Mouse (Mus musculus) A20 (cell line): ENCODE data around the gene Epop.
A peak's percentile ranks its signal among the peaks of the same experiment; 100 is the strongest.

Experiments
- DNase-seq: peaks from one replicate; pipeline ENCODE4 v3.0.0-alpha.2; 2011; ENCODE audit warnings: low read depth, low spot score

Gene Epop

GRCm38 (mm10) chr11:97629576-97629975 lies at the start of gene Epop:
Gene Epop (minus strand): TSS chr11:97629702.
- DNase-seq, result peak; percentile 93

GRCm38 (mm10) chr11:97678301-97678700 lies 48.8 kb upstream of the Epop start:
- no peak for DNase-seq

GRCm38 (mm10) chr11:97677842-97678241 lies 48.3 kb upstream of the Epop start:
- DNase-seq, result no peak

GRCm38 (mm10) chr11:97677381-97677780 lies 47.9 kb upstream of the Epop start:
- DNase-seq, result no peak

GRCm38 (mm10) chr11:97676050-97676754 lies 46.7 kb upstream of the Epop start:
- no peak for DNase-seq

- no peak for DNase-seq
These were observed 43.6 kb upstream of the Epop start for GRCm38 (mm10) chr11:97673148-97673547.

GRCm38 (mm10) chr11:97671177-97671527 lies 41.6 kb upstream of the Epop start:
- DNase-seq, result no peak

GRCm38 (mm10) chr11:97670234-97671176 lies 41.0 kb upstream of the Epop start:
- DNase-seq, result no peak

- DNase-seq, result no peak
These were observed 40.3 kb upstream of the Epop start for GRCm38 (mm10) chr11:97669829-97670228.

- no peak for DNase-seq
These were observed 39.8 kb upstream of the Epop start for GRCm38 (mm10) chr11:97669268-97669667.

GRCm38 (mm10) chr11:97668160-97668559 lies 38.7 kb upstream of the Epop start:
- DNase-seq, result no peak

GRCm38 (mm10) chr11:97666794-97667193 lies 37.3 kb upstream of the Epop start:
- no peak for DNase-seq

- no peak for DNase-seq
These were observed 36.7 kb upstream of the Epop start for GRCm38 (mm10) chr11:97666221-97666620.

- no peak for DNase-seq
These were observed 35.9 kb upstream of the Epop start for GRCm38 (mm10) chr11:97665431-97665830.

- peak; percentile 36 for DNase-seq
These were observed 35.3 kb upstream of the Epop start for GRCm38 (mm10) chr11:97664771-97665240.

GRCm38 (mm10) chr11:97664339-97664665 lies 34.8 kb upstream of the Epop start:
- peak; percentile 48 for DNase-seq

- peak; percentile 68 for DNase-seq
These were observed 34.2 kb upstream of the Epop start for GRCm38 (mm10) chr11:97663528-97664338.

- peak; percentile 80 for DNase-seq
These were observed 33.5 kb upstream of the Epop start, which contains the start of gene Mllt6 for GRCm38 (mm10) chr11:97662893-97663527. Gene Mllt6 (plus strand): TSS chr11:97663414.

- DNase-seq, result peak; percentile 91
These were observed 32.8 kb upstream of the Epop start for GRCm38 (mm10) chr11:97662207-97662892.

GRCm38 (mm10) chr11:97661648-97662133 lies 32.2 kb upstream of the Epop start:
- peak; percentile 94 for DNase-seq
